Mouse (Mus musculus) left cerebral cortex, postnatal 14 days (tissue): ENCODE measurements at regions not wholly inside any gene's neighbourhood (a gene's known extent, or its start where the extent isn't known, plus 50 kb on each side); places are given as distances from the start of the nearest gene placed in this dataset.

Experiments used
- DNase-seq, 2 experiments: peaks; one replicate each; pipeline ENCODE4 v3.0.0; 2021 to 2022; ENCODE audit warnings: low spot score in 2 of 2, mixed read lengths in 1 of 2
- intact Hi-C: fragments of 180-260 bp; cut with DNase I; formaldehyde crosslinking; loops from one replicate; pipeline ENCODE4 v1.15.1; 2025

- DNase-seq: no peak
- intact Hi-C loops: no loop called here
Measured at GRCm38 (mm10) chr9:41844616-41845015, 279.5 kb downstream of the Sorl1 start.

GRCm38 (mm10) chr9:41834487-41835404 lies 289.4 kb downstream of the Sorl1 start:
- intact Hi-C loops: no loop called here
- DNase-seq: no peak

DNA sequence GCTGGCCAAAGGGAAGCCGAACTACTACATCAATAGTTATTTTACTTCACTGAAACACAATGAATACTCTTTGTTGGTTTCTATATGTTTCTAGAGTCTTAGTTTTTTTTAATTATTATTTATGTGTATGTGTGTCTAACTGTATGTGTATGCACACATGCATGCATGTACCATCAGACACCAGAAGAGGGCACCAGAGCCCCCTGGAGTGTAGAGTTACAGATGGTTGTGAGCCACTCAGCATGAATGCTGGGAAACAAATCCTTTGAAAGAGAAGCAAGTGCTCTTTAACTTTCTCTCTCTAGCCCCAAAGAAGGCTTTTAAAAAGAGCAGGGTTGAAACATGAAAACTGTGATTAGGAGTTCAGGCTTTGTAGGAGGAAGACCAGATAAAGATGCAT lies 290.7 kb downstream of the Sorl1 start:
- DNase-seq: no peak
- intact Hi-C loops: no loop called here

- no peak for DNase-seq
- intact Hi-C loops: no loop called here
Measured at GRCm38 (mm10) chr9:41827356-41827755, 296.7 kb downstream of the Sorl1 start.

DNA sequence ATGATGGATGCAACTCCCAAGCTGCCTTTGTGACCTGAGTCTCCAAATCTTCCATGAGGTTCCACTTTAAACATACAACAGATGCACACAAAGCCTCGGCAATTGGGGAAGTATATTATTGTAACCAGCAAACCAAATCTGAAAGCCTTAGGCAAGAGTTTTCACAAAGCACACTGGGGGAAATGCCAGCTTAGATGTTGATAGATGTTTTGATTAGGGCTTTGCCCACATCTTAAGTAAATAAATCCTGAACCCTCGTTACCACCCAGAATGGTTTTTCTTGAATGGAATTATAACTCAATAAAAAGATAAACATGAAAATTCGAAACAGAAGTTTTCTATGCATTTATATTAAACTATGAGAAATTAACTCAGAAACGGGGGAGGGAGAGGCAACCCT lies 302.7 kb downstream of the Sorl1 start:
- no peak for DNase-seq
- intact Hi-C loops: no loop called here

GRCm38 (mm10) chr9:41817740-41818461 lies 306.2 kb downstream of the Sorl1 start:
- intact Hi-C loops: no loop called here
- DNase-seq: no peak

- DNase-seq: no peak
- intact Hi-C loops: no loop called here
Measured at GRCm38 (mm10) chr9:41815921-41816320, 308.2 kb downstream of the Sorl1 start.

- intact Hi-C loops: no loop called here
- no peak for DNase-seq
Measured at GRCm38 (mm10) chr9:41809291-41809690, 314.8 kb downstream of the Sorl1 start.

DNA sequence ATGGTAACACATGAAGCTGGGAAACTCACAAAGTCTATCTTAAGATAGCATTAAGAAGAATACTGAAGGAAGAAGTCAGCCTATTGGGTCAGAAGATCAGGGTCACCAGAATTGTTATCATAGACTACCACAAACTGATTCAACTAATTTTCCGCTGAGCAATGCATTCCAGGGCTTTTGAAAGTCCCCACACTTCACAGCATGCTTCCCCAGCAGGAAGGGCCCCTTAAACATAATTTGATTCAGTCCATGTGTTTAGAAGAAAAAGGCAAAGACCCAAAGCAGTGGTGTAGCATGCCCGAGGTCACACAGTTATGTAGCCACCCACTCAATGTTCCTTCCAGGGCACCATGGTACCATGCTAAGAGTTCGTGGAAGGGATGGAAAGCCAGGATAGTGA lies 315.3 kb downstream of the Sorl1 start:
- intact Hi-C loops: no loop called here
- DNase-seq: no peak

DNA sequence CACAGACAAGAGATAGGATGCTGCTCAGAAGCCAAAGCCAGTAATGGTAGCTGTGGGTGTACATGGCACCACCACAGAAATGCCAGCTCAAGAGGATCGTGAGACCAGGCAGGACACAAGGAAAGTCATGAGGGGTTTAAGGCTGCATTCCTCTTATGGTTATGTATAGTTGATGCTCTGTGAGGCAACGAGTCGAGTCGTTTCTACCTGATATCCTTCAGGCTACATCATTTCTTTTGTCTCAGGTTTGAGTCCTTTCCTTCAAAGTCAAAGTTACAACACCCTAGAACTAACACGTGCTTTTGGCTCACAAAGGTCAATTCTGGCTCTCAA lies 317.8 kb downstream of the Sorl1 start:
- intact Hi-C loops: no loop called here
- DNase-seq: no peak

DNA sequence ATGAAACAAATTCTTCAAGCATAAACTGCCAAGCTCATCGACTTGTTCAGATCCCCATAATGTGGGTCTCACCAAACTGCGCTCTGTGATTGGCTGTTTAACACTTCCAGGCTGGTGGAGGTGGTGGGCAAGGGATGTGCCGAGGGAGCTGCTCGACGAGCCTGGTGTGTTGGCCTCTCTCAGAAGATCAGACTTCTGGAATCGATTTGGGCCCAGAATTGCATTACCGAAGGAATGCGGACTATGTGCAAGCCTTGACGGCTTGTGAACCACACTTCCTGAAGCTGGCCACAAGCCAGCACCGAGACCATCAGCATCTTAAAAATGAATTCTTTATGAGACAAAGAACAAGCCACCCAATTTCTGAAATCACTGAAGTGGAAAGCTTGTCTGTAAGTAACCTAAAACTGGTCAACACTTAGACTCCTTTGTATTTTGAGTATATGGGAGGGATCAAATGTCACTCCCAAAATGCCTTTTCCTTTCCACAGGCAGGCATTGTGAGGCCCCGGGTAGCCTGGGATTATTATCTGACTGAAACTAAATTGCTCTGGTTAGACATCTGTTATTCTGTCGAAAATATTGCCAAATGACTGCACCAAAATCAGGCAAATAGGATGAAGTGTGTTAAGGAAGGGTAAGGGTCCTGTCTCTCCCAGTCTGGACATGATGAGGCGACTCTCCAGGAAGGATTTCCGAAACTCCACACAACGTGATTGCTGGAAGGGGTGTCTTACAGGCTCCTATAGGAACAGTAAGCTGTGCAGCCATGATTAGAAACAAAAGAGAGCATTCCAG lies 318.4 kb downstream of the Sorl1 start:
- no peak for DNase-seq
- intact Hi-C loops: no loop called here

DNA sequence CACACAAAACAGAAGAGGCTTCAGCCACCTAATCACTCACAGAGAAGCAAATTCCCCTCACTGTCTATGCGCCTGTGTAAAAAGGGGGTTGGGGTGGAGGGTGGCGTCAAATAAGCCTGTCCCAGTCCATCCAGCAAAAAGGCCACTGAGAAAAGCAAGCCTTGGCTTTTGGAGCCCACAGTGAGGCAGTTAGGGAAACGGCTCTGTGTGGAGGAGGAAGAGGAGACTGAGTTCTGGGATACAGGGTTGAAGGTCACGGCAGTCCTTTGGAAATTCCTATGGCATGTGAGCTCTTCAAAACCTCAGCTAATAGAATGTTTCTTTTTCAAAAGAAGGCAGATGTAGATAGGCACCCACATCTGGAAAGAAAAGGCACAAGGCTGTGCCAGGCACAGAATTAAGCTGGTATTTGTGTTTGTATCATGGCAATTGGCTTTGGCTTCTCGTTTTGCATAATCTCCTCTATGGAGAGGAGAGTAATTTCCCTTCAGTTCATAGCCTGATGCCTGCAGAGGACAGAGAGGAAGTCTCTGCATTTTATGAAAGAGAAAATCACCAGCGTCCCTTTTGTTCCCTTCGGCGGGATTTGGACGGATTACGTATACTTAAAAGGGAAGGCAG lies 319.3 kb downstream of the Sorl1 start:
- intact Hi-C loops: no loop called here

GRCm38 (mm10) chr9:41803680-41804460 lies 320.2 kb downstream of the Sorl1 start:
- intact Hi-C loops: no loop called here
- peak; percentile 49 to 58 for DNase-seq

More for the DNA sequence above, 319.3 kb downstream of the Sorl1 start:
- no peak for DNase-seq

GRCm38 (mm10) chr9:41801376-41801775 lies 322.7 kb downstream of the Sorl1 start:
- DNase-seq: no peak
- intact Hi-C loops: no loop called here

DNA sequence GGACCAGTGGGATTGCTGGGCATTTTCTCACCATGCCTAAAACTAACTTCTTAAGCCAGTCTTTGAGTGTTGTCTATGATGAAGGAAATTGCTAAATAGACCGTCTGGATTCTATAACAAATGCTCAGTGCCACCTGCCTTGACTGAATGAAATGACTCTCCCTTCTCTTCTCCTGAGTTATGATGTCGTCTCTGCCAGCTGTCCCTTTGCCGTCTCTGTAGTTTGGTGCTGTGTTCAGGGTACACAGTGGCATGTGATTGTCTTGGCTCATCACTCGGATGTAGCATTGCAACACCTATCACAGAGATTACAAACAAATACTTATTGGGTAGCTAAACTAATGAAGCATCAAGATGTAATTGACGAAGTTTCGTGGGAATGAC lies 331.3 kb downstream of the Sorl1 start:
- intact Hi-C loops: no loop called here
- DNase-seq: no peak

GRCm38 (mm10) chr9:41792173-41792829 lies 331.8 kb downstream of the Sorl1 start:
- intact Hi-C loops: no loop called here
- DNase-seq: no peak

GRCm38 (mm10) chr9:41791501-41792172 lies 332.5 kb downstream of the Sorl1 start:
- intact Hi-C loops: no loop called here
- peak; percentile 6 to 23 for DNase-seq

- DNase-seq: no peak
- intact Hi-C loops: no loop called here
Measured at GRCm38 (mm10) chr9:41785131-41785530, 339.0 kb downstream of the Sorl1 start.
